Mouse (Mus musculus) spleen, postnatal 14 days (tissue): ENCODE measurements around the gene Lrrk1.

ENCODE experiments used
- DNase-seq, 2 experiments: peaks; one replicate each; pipeline ENCODE4 v3.0.0; 2021 to 2022; ENCODE audit warnings: low spot score in 2 of 2

Gene Lrrk1

DNA sequence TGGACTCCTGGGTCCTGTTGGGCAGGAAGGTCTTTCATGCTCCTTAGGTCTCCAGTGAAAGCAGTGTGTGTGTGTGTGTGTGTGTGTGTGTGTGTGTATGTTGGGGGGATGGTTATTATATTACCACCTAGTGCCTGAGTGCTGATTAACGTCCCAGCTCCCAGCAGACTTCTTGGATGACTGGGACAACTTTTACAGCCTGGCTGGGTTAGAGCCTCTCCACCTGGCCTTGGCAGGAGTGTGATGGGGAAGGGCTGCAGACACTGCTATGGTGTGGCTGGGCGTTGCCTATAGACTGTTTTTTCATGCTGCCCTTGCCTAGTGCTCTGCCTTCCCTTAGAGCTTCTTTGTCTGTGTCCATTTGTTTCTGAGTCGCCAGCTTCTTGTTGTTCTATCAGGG, 48.1 kb downstream of the Lrrk1 start:
- no peak for DNase-seq

DNA sequence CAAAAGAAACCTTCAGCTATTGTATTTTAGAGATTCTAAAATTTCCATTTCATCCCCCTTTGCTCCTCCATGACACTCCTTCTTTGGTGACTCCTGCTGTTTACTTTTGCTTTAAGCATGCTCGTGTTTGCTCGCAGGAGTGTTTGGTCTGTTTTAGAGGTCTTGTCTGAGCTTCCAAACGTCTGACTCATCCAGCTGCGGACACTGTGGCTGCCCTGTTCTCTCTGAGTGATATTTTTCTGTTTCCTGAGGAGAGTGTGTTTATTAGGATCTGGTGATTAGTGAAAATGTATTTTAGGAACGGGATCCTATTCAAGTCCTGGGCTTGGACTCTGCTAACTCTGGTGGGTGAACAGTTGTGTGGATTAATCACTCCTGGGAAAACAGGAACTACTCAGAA, 48.5 kb downstream of the Lrrk1 start:
- no peak for DNase-seq

DNA sequence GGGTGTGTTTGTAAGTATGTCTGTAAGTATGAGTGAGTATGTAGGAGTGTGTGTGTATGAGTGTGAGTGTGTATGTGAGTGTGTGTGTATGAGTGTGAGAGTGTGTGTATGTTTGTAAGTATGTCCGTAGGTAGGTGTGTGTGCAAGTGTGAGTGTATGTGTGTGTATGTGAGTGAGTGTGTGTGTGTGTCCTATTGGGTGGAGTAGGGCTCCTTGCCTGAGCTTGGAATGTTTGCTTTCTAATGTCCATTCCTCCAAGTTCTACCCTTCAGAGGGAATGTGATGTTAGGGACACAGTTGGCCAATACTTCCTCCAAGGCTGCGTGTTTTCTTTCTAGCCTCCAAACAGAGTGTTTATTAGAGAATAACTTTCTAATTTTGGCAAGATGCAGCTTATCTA, 51.2 kb downstream of the Lrrk1 start:
- no peak for DNase-seq

DNA sequence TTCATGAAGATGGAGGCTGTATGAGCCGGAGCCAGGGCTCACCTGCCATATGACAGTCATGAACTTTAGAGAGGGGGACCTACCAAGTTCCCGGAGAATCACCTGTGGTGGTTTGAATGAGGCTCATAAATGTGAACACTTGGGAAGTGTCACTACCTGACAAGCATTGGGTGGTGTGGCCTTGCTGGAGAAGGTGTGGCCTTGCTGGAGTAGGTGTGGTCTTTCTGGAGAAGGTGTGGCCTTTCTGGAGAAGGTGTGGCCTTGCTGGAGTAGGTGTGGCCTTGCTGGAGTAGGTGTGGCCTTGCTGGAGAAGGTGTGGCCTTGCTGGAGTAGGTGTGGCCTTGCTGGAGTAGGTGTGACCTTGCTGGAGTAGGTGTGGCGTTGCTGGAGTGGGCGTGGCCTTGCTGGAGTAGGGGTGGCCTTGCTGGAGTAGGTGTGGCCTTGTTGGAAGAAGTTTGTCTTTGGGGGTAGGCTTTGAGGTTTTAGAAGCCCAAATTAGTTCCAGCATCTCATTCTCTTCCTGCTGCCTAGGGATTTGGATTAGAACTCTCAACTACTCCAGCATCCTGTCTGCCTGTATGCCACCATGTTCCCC, 54.1 kb downstream of the Lrrk1 start:
- no peak for DNase-seq

DNA sequence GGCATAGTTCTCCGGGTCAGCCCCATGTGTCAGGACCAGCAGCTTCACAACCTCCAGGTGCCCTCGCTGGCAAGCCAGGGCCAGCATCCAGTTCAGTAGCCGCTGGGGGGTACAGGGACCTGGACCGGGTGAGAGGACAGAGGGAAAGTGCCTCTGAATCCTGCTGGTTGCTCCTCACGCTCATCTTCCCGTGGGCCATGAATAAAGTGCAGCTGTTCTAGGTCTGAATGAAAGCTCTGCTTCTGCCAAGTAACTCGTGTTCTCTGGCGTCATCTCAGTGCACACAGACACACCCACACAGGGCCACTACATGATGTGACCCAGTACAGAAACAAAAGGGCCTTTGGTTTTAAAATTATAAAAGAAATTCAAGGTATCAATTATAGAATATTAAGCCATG, 55.8 kb downstream of the Lrrk1 start:
- DNase-seq: no peak

DNA sequence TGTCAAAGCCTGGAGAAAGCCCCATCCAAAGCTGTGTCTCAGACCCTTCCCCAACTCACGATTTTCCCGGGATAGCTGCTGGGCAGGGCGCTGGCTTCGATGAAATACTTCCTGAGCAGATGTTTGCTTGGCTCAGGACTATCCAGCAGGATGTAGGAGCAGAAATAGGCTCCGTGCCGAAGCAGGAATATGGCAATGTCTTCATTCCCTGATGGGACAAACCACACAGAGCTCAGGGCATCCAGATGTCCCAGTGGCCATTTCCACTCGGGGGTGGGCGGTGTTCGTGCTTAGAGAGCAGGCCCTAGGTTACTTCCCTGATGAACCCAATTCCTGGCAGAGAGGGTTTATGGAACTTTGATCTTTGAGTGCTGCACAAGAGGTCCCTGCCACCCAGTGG, 57.5 kb downstream of the Lrrk1 start:
- no peak for DNase-seq

DNA sequence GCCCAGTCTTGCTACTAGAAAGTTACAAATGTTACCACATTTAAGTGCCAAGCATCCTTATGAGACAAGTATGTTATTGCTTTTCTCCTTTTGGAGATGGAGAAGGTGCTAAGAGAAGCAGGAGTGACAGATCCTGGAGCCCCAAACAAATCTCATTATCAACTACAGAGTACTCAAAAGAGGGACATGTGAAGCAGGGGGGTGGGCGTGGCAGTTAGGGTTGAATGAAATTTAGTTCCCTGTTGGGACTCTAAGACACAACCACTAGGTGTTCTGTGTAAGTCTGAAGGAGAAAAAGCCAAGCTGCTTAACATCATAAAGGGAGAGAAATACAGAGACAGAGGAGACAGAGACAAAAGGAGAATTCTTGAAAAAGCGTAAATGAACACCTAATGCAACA, 60.6 kb downstream of the Lrrk1 start:
- DNase-seq: no peak

DNA sequence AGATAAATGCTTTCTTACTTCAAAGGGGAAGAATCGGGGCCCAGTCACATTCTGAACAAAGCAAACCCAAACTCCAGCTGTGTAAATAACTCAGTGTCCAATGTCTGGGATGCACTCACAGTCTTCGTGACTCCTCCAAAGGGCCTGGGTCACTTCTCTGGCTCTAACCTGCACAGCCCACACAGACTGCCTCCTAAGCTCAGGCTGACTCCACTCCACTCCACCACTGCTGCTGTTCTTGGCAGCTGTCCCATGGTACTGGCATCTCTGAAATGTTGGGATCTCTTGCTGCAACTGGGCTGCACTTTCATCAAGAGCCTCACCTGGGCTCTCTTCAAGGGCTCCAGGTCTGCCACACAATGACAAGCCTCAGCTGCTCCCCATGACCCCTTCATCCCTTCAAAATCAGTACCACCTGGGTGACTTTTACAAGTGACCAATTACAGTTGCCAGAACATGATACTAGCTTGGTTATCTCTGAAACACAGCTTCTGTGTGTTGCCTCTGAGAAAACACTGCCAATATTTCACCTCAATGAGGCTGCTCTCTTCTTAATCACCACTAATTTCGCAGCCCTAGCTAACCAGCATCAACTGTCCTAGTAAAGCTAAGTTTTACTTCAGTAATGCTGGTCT, 62.6 kb downstream of the Lrrk1 start:
- DNase-seq: no peak

DNA sequence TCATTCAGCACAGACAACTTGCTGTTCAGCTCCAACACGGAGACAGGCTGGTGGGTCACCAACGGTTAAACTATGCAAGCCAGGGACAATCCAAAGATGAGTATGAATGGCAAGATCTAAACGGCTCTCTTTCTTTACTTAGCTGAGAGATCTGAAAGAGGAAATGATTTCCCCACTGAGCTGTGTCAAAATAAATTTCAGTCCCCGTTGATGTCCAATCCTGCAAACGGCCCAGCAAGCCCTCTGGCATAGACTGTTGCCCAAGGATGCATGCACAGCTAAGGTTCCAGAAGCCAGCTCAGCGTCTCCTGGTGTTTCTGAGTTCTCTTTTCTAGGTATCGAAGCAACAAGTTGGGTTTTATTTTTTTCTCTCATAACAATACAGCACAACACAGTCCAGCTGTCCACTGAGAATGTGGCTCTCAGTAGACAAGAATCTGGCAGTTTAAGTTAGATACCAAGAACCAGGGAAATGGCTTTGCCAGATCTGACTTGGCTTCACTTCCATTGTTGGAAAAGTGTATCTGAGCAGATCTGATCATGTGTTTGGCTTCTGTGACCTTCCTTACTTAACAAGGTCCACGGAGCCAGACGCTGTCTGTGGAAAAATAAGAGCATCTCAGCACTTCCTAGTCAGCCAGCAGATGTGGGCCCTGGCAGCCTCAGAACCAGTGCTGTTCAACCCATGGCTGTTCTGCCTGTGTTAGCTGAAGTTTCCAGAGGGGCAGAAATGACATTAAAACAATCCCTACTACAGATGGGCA, 64.7 kb downstream of the Lrrk1 start:
- DNase-seq: no peak

DNA sequence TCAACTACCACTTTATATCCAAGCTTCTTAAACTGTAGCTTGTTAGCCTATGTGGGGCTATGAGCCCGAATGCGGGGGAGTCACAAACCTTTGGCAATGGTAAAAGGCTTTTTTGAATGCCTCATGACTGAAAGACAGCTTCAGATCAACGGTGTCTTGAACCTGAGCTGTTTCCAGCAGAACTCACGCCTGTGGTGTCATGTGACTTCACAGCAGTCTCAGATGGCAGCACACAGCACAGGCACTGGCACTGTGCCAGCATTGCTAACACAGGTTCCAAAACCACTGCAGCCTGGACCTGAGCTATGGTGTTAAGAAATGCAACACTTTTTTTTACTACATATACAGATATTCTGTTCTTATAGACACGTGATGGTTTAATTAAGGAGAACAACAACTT, 67.2 kb downstream of the Lrrk1 start:
- no peak for DNase-seq

DNA sequence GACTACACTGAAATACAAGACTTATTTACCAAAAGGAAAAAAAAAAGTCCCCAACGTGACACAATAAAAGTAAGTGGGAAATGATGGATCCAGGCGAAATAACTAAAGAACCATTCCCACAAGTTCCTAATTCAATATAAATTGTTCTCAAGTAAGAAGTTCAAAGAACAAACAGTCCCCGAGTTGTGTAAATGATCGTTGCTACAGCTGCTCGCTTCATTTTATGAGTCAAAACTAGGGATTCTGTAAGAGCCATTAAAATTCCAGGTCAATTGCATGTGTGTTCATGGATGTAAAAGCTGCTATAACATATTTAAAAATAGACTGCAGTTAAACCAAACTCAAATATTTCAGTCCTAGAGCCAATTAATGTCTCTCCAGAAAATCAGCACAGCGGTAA, 70.0 kb downstream of the Lrrk1 start:
- DNase-seq: no peak

DNA sequence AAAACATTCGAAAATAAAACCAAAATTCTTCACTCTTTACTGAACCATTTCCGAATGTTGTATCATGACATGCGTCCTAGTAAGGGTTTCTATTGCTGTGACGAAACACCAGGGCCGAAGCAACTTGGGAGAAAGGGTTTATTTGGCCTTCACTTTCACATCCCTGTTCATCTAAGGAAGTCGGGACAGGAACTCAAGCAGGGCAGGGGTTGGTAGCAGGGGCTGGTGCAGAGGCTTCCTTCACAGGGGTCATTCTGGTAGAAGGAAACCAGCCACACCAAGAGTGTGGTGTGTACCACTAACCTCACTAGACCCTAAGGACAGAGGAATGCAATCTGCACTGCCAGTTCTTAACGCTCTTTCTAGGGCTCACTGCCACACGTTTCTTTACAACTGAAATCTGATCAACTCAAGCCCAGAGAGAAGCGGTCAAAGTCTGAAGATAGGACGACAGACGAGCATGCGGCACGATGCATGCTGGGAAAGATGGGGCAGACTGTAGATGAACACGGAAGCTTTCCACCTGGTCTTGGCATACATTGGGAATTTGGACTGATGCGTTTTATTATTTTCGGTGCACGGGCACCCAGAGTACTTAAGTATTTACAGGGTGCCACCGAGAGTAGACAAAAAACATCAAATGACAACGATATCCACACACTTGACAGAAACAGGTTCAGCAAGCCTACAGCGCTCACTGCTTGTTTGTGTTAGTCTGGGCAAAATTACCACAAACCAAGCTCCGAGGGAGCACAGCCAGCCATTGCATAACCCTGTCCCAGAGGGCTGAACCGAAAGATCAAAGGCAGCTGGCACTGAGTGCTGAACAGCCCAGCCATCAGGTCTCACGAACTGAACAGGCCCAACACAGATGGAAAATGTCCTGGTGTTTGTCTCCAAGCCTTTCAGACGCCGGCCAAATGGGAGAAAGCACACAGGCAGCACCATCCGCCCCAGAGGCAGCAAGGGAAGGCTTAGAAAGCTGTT, 77.2 kb downstream of the Lrrk1 start:
- no peak for DNase-seq

DNA sequence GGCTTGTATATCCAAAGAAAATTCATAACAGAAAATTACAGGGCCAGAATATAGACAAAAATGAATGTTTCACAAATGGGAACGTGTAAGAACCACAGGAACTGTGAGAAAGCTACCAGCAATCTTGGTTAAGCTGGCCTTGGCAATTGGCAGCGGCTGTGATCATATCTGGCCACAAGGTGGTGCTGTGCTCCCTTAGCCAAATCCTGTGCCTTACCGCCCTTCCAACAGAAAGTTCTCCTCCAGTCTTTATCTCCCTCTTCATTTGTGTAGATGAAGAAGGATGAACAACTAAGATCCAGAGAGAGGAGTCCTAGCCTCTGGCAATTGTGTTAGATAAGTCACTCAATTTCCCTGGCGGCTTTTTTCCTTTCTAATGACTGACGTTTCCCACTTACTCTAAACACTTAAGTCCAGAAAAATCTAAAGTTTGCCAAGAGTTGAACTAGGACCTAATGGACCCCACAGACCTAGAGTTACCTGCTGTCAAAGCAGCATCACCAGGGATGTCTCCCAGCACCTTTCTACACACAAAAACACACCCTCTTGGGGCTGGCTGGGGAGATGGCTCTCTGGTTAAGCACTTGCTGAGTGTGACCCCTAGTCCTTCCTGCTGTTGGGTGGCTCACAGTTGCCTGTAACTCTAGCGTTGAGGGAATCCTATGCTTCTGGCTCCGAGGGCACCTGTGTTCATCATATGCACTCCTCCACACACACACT, 78.0 kb downstream of the Lrrk1 start:
- peak in 1 of 2 experiments; percentile 37 for DNase-seq

DNA sequence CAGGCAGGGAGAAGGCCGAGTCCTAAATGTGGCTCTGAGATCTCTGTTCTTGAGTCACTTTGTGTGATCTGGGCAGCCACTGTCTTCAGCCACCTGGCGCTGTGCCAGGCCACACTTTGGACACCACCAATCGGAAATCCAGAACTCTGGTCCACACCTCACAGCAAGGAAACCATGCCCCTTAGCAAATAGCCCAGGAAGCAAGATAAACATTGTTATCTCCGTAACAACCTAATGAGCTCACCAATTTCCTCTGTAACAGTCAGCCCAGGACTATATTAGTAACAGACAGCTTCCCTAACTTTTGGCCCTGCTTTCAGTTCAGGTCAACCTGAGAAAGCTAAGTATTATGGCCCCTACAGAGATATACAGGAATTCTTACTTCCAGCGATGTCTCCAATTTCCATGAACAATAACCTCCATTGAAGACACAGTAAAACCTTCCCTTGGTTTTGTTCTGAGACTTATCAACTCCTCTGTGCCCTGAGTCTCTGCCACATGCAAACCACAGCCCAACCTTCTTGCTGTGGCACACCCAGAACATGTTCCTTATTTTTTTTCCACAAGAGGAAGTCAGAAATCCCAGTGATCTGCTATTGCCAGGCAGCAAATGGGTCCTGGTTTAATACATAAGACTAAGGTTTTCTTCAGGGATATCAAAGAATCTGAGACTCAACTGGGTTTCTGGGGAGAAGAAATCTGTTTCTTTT, 78.8 kb downstream of the Lrrk1 start:
- no peak for DNase-seq

DNA sequence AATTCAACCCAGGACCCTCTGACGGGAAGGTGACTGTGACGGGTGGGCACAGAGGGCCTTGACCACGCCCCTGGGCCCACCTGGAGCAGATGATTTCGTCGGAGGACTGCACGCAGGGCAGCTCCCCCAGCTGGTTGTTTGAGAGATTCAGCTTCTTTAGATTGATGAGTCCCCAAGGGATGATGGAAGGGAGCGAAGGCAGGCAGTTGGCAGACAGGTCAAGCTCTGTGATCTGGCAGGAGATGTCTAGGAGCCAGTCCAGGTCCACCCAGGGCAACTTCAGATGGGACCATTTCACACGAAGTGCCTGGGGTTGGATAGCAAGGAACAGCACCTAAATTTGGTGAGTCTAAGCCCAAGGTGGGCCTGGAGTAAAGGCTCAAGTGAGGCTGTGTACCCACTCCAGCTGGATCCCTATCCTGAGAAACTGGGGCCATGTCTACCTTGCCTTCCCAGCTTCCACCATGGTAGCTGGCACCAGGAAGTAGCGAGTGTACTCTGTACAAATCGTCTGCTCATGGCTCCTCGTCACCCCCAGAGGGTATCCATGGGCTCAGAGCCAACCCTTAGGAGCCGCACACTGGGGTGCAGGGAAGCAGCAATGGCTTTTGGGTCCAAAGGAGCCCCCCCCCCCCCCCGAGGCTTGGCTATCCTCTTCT, 79.4 kb downstream of the Lrrk1 start:
- DNase-seq: no peak

DNA sequence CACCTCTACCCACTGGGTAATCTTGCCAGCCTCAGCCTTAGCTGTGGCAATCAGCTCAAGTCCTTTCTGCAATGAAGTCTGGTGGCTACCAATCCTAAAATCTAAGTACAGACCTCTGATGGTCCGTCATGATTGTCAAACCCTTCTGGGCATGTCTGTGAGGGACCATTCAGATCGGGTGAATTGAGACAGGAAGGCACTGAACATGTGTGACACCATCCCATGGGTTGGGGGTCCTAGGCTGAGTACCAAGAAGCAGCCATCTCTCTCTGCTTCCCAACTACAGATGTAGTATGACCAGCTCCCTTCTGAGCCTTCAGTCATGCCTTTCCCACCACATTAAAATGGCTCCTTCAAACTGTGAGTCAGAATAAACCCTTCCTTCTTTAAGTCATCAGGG, 80.4 kb downstream of the Lrrk1 start:
- no peak for DNase-seq

DNA sequence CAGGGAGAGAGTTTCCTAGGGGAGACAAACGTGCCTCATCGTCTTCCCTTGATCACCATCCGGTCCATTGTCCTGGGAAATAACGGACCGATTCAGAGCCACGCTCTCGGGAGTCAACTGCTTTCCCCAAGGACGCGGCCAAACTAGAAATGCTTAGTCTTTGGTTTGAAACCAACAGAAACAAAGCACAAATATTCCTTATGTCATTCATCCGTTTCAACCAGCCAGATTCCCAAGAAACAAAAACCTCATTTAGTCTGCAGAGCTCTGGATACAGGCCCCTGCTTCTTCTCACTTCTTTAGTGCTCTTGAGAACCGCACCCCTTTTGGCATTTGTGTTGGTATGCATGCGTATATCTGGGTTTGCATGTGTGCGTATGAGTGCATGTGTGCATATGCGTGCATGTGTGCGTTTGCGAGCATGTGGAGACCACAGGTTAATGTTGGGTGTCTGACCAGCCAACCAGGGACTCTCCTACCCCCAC, 82.4 kb downstream of the Lrrk1 start:
- DNase-seq: no peak

DNA sequence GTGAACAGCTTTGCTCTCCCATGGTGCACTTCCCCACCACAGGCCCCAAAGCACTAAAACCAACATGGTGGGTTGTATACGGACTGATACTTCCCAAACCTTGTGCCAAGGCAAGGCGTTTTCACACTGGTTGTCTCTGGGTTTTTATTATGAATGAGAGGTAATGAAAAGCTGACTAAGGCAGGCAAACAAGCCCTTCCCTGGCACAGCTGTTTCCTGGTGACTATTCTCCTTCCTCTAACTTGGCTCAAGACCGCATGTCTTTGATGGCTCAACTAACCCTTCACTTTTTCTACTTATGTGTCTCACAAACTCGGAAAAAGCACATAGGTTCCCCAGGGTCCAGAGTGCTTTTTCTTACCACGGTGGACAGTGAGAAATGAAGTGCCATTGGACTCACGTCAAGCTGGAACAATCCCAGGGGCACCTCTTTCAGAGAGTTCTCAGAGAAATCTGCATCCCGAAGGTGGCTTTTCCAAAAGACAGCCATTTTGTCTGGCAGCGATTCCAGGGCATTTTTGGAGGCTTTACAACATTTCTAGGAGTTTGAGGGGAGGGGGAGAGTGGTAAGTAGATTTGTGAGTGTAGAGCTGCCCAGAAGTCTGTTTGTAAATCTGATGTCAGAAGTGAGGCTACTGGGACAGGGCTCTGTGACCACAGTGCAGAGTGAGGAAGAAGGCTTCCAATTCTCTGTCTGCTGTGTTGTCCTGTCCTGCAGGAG, 83.0 kb downstream of the Lrrk1 start:
- no peak for DNase-seq

DNA sequence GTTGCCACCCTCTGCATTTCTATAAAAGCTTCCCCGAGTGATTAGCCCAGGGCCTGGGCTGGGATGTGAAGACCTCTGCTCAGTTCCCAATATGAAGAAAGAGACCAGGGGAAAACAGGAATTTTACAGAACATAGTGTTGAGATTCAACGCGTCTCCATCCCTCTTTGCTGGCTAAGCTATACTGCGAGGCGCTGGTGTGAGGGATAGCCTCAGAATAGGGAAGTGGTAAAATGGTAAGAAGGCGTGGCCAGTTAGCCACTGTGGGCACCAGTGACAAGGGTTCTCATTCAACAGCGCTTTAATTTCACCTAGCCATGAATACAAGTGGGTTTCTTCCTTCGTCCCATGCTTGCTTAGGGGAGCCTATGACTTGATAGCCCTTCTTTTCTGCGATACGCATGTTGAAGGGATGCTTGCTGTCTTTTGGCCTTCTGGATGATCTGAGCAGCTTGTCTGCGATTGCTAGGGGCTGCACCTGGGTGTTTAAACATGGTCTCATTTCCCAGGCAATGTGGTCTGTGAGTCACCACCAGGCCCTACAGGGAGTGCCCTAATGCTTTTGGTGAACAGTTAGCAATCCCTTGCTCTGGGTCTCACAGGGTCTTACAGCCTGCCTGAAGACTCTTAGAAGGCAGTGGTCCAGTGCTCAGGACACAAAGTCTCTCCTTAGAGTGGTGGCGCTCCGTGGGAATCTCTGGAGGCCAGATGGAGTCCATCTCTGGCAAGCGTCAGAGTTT, 84.1 kb downstream of the Lrrk1 start:
- no peak for DNase-seq
